Mouse (Mus musculus): ENCODE data around the gene 2210010C04Rik. TPM values are rescaled to one million over a fixed set of nuclear protein-coding genes. Genes with fewer than 3 reads are reported as not detected.

The 2210010C04Rik gene
- not detected in 2 replicates for polyA plus RNA-seq (2015; fragmentation: Nextera tagmentation; extraction: Ambion mirVana)

- ATAC-seq = no peak
- no peak within 1 kb of the TSS for H3K4me3 ChIP-seq (replicated peaks)
- no peaks in the 10 kb centered on the region for H3K4me1 ChIP-seq (replicated peaks)
- H3K27ac ChIP-seq = no peak within 1 kb of the TSS
- no peaks in the 10 kb centered on the region for H3K36me3 ChIP-seq
- H3K9me3 ChIP-seq = no peaks in the 10 kb centered on the region
- no peak within 1 kb of the TSS for H3K9ac ChIP-seq (replicated peaks)
- no peak within 1 kb of the TSS for H3K4me2 ChIP-seq (replicated peaks)
- no peaks in the 10 kb centered on the region for H3K27me3 ChIP-seq
These were observed at the start of gene 2210010C04Rik for GRCm38 (mm10) chr6:41035409-41035808. TSS of gene 2210010C04Rik (minus strand) at chr6:41035509.

DNA sequence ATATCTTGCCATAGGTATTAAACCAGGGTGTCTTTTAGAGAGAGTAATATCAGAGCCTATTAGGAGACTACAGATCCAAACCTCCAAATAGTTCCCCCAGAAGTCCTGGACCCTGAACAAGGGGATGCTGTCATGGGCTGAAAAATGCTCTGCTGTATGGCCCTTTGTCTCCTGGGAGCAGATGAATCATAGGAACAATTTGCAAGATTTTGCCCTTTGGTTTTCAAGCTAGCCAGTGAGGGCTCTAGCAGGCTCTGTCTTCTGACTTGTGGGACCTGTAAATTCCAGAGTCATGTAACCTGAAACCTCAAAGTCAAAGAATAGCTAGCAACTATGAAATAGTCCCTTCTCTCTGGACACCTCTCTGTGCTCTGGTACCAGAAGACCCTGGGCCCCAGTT is 44.8 kb upstream of the 2210010C04Rik start:
- ATAC-seq = no peak
- no peaks in the 10 kb centered on the region for H3K36me3 ChIP-seq
- H3K9ac ChIP-seq (replicated peaks) = no peak overlapping the region
- no peak overlapping the region for H3K27ac ChIP-seq
- H3K9me3 ChIP-seq = no peaks in the 10 kb centered on the region
- H3K4me3 ChIP-seq (replicated peaks) = no peak overlapping the region
- peaks cover 9% of the 10 kb centered on the region; the same call in 1 of the 2 replicates for H3K4me1 ChIP-seq (replicated peaks)
- H3K4me2 ChIP-seq (replicated peaks) = no peak overlapping the region
- H3K27me3 ChIP-seq = no peaks in the 10 kb centered on the region

DNA sequence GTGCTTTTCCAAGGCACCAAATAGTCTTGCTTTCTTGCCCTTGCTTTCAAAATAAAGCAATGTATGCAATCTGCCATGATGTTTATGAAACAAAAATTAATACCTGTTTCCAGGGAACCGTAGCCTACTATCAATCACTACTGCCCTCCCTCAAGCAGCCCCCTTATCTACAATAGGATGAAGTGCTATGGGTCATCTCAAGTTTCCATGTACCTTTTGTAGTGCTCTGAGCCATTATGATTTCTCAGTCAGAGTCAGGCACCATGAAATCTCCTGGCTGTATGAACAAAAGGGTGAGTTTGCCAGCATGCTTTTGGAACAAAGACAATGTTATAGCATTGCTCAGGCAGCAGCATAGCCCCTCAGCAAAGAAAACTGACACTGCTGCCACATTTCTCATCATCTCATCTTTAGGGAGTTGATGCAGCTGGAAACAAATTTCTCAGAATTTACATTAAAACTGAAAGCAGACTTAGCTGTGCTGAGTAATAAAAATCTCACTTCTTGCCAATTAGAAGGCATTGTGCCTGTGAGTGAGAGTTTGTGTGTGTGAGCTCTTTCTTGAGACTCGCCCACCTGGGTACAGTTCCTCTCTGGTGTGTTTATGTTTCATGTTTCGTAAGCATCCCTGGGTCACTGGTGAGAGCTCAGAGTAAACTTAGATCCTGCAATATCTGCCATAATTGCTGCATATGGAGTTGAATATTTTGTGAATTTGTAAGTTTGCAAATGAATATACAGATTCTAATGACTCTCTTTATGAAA is 43.4 kb upstream of the 2210010C04Rik start:
- Histone ChIP-seq H3K9ac (replicated peaks) (no peak overlapping the region), H3K4me3 (replicated peaks) (no peak overlapping the region), H3K36me3 (no peaks in the 10 kb centered on the region), H3K4me1 (replicated peaks) (peaks cover 9% of the 10 kb centered on the region; the same call in 1 of the 2 replicates), H3K27me3 (no peaks in the 10 kb centered on the region), H3K9me3 (no peaks in the 10 kb centered on the region), H3K4me2 (replicated peaks) (no peak overlapping the region), H3K27ac (no peak overlapping the region)
- 41% methylated on average over 3 of the region's 3 CpGs for WGBS
- no peak for ATAC-seq

GRCm38 (mm10) chr6:41075753-41076152 is 40.4 kb upstream of the 2210010C04Rik start:
- Histone ChIP-seq H3K9ac (replicated peaks) (no peak overlapping the region), H3K9me3 (no peaks in the 10 kb centered on the region), H3K27me3 (no peaks in the 10 kb centered on the region), H3K4me3 (replicated peaks) (no peak overlapping the region), H3K27ac (no peak overlapping the region), H3K36me3 (no peaks in the 10 kb centered on the region), H3K4me1 (replicated peaks) (peaks cover 9% of the 10 kb centered on the region; the same call in 1 of the 2 replicates), H3K4me2 (replicated peaks) (no peak overlapping the region)
- 56% methylated on average over 2 of the region's 2 CpGs for WGBS
- no peak for ATAC-seq

DNA sequence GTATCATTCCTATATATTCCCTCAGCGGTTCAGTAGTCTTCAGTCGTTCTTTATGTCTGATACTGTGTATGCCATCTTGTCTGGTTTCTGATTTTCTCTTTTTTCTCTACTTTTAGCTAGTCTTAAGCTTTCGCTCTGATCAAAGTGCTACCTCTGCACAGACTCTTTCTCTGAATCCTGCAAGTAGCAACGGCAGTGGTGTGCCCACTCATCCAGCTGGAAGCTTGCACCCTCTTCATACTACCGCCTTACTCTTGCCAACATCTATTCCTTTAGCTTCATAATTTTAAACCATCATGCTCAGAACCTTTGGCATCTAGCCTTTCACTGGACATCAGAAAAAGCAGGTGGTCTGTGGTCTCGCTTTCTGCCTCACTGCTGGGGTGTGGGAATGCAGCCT is 28.0 kb upstream of the 2210010C04Rik start:
- no peak overlapping the region for H3K9ac ChIP-seq (replicated peaks)
- ATAC-seq = no peak
- WGBS = 89% methylated on average over 6 of the region's 6 CpGs
- no peak overlapping the region for H3K4me2 ChIP-seq (replicated peaks)
- H3K4me1 ChIP-seq (replicated peaks) = no peaks in the 10 kb centered on the region
- no peak overlapping the region for H3K27ac ChIP-seq
- H3K27me3 ChIP-seq = no peaks in the 10 kb centered on the region
- no peaks in the 10 kb centered on the region for H3K36me3 ChIP-seq
- H3K4me3 ChIP-seq (replicated peaks) = no peak overlapping the region
- no peaks in the 10 kb centered on the region for H3K9me3 ChIP-seq

- WGBS = 88% methylated on average over 3 of the region's 3 CpGs
- Histone ChIP-seq H3K36me3 (no peaks in the 10 kb centered on the region), H3K9me3 (no peaks in the 10 kb centered on the region), H3K4me3 (replicated peaks) (no peak overlapping the region), H3K27ac (no peak overlapping the region), H3K4me1 (replicated peaks) (no peaks in the 10 kb centered on the region), H3K27me3 (no peaks in the 10 kb centered on the region), H3K9ac (replicated peaks) (no peak overlapping the region), H3K4me2 (replicated peaks) (no peak overlapping the region)
- ATAC-seq = no peak
These were observed 27.4 kb upstream of the 2210010C04Rik start for GRCm38 (mm10) chr6:41062746-41063145.

DNA sequence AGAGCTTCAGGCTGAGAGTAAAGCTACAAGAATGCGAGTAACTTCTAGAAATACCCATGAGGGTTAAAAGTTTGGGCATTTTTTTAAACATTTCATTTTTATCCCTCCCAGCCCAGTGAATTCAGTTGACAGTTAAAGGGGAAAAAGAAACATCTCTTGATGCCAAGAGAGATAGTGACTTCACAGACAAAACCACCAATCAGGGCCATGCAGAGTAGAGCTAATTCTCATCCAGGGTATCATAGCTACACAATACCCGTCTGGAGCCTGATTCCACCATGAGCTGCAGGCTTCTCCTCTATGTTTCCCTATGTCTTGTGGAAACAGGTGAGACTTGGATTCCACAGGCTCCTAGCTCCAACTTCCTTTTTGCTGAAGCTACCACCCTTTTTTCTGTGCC is 26.8 kb upstream of the 2210010C04Rik start:
- Histone ChIP-seq H3K36me3 (no peaks in the 10 kb centered on the region), H3K4me3 (replicated peaks) (no peak overlapping the region), H3K4me2 (replicated peaks) (no peak overlapping the region), H3K27ac (no peak overlapping the region), H3K9ac (replicated peaks) (no peak overlapping the region), H3K4me1 (replicated peaks) (no peaks in the 10 kb centered on the region), H3K27me3 (no peaks in the 10 kb centered on the region), H3K9me3 (no peaks in the 10 kb centered on the region)
- no peak for ATAC-seq
- 80% methylated on average over 2 of the region's 2 CpGs for WGBS

DNA sequence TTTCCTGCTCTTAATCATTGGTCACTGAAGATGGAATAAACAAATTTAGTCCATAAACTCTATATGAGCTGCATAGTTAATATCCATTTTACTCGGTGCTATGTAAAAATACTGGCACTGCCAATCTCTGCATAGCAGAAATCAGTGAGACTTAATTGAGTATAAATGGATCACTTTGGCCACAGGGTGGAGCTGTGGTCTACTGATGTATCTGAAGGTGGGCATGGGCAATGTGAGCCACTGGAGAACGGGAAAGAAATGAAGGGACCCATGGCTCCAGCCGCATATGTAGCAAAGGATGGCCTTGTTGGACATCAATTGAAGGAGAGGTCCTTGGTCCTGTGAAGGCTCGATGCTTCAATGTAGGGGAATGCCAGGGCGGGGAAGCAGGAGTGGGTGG is 25.8 kb upstream of the 2210010C04Rik start:
- no peaks in the 10 kb centered on the region for H3K36me3 ChIP-seq
- H3K9ac ChIP-seq (replicated peaks) = no peak overlapping the region
- H3K27me3 ChIP-seq = no peaks in the 10 kb centered on the region
- no peak overlapping the region for H3K4me2 ChIP-seq (replicated peaks)
- no peaks in the 10 kb centered on the region for H3K9me3 ChIP-seq
- 80% methylated on average over 5 of the region's 5 CpGs for WGBS
- H3K4me3 ChIP-seq (replicated peaks) = no peak overlapping the region
- H3K4me1 ChIP-seq (replicated peaks) = no peaks in the 10 kb centered on the region
- H3K27ac ChIP-seq = no peak overlapping the region
- no peak for ATAC-seq

DNA sequence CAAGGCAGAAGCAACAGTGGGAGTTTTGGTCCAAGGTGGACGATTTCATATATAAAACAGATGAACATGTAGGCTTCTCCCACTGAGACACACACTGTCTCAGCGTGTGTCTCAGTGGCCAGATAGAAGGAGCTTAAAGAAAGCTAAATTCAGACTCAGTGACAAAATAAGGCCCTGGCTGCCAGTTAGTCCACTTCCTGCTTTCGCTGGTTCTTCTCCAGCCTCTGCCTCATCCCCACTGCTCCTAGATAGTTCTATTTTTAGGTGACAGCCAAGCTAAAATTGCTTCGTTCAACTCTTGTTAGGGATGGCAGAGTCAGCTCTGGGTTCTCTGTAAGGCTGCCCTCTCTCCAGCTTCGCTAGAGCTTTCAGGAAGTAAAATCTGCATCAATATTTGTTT is 22.3 kb upstream of the 2210010C04Rik start:
- Histone ChIP-seq H3K4me2 (replicated peaks) (no peak overlapping the region), H3K9me3 (no peaks in the 10 kb centered on the region), H3K27ac (no peak overlapping the region), H3K9ac (replicated peaks) (no peak overlapping the region), H3K4me3 (replicated peaks) (no peak overlapping the region), H3K27me3 (no peaks in the 10 kb centered on the region), H3K36me3 (no peaks in the 10 kb centered on the region), H3K4me1 (replicated peaks) (no peaks in the 10 kb centered on the region)
- WGBS = 80% methylated on average over 5 of the region's 5 CpGs
- no peak for ATAC-seq

- H3K36me3 ChIP-seq = no peaks in the 10 kb centered on the region
- H3K4me2 ChIP-seq (replicated peaks) = no peak overlapping the region
- no peak for ATAC-seq
- H3K27ac ChIP-seq = no peak overlapping the region
- H3K9ac ChIP-seq (replicated peaks) = no peak overlapping the region
- H3K4me1 ChIP-seq (replicated peaks) = no peaks in the 10 kb centered on the region
- H3K4me3 ChIP-seq (replicated peaks) = no peak overlapping the region
- no peaks in the 10 kb centered on the region for H3K27me3 ChIP-seq
- WGBS = 33% methylated on average over 2 of the region's 2 CpGs
- H3K9me3 ChIP-seq = no peaks in the 10 kb centered on the region
These were observed 20.3 kb upstream of the 2210010C04Rik start for GRCm38 (mm10) chr6:41055581-41055980.

DNA sequence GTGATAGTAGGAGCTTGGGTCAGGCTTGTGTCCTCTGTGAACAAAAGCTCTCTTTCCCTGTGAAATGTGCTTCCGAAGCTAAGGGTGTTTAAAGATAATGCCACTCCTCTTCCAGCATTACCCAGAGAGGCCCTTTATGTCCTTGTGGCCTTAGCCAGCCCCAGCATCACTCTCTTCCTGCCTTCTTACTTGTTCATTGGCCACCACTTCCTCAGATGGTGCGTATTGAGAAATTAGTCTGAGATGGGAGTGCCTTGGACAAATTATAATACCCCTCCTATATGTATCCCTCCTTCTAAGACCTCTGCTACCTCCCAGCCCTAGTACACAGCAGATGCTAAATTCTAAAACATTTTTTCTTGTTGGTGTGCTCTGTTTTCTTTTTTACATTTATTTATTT is 19.1 kb upstream of the 2210010C04Rik start:
- Histone ChIP-seq H3K36me3 (no peaks in the 10 kb centered on the region), H3K9me3 (no peaks in the 10 kb centered on the region), H3K27ac (no peak overlapping the region), H3K27me3 (no peaks in the 10 kb centered on the region), H3K9ac (replicated peaks) (no peak overlapping the region), H3K4me1 (replicated peaks) (no peaks in the 10 kb centered on the region), H3K4me3 (replicated peaks) (no peak overlapping the region), H3K4me2 (replicated peaks) (no peak overlapping the region)
- ATAC-seq = no peak
- WGBS = 86% methylated on average over 2 of the region's 2 CpGs

DNA sequence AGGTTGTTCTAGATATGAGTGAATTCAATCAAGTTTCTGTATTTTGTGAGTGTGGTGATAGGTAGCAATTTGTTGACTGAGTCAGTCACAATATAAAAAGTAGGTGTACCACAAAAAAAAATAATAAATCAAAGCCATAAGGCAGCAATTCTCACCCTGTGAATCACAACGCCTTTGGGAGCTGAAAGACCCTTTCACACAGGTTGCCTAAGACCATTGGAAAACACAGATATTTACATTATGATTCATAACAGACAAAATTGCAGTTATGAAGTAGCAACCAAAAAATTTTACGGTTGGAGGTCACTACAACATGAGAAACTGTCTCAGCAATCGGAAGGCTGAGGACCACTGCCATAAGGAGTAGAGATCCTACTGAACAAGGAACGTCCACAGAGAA is 16.5 kb upstream of the 2210010C04Rik start:
- H3K36me3 ChIP-seq = no peaks in the 10 kb centered on the region
- no peak for ATAC-seq
- no peaks in the 10 kb centered on the region for H3K9me3 ChIP-seq
- H3K9ac ChIP-seq (replicated peaks) = no peak overlapping the region
- no peaks in the 10 kb centered on the region for H3K27me3 ChIP-seq
- WGBS = 89% methylated on average over 4 of the region's 4 CpGs
- no peaks in the 10 kb centered on the region for H3K4me1 ChIP-seq (replicated peaks)
- no peak overlapping the region for H3K4me2 ChIP-seq (replicated peaks)
- no peak overlapping the region for H3K27ac ChIP-seq
- H3K4me3 ChIP-seq (replicated peaks) = no peak overlapping the region

DNA sequence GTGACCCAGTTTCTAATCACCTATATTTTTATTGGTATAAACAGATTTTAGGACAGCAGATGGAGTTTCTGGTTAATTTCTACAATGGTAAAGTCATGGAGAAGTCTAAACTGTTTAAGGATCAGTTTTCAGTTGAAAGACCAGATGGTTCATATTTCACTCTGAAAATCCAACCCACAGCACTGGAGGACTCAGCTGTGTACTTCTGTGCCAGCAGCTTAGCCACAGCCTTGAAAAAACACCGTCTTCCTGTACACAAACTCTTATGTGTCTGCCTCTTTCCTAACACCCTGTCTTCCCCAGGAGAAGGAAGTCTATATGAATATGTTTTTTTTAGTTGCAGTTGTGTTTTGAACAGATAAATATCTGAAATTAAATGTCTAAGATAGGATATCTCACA is 13.3 kb upstream of the 2210010C04Rik start:
- no peak overlapping the region for H3K27ac ChIP-seq
- H3K27me3 ChIP-seq = no peaks in the 10 kb centered on the region
- WGBS = 92% methylated on average over 1 of the region's 1 CpGs
- no peak for ATAC-seq
- H3K4me3 ChIP-seq (replicated peaks) = no peak overlapping the region
- H3K36me3 ChIP-seq = no peaks in the 10 kb centered on the region
- no peaks in the 10 kb centered on the region for H3K4me1 ChIP-seq (replicated peaks)
- H3K9me3 ChIP-seq = no peaks in the 10 kb centered on the region
- H3K4me2 ChIP-seq (replicated peaks) = no peak overlapping the region
- H3K9ac ChIP-seq (replicated peaks) = no peak overlapping the region
